Mouse (Mus musculus) spleen, adult 2 months (tissue): Measurements from ENCODE around the gene Cdh23.

Source experiments
- CTCF ChIP-seq: fragments of 200-500 bp; IDR thresholded peaks from 2 replicates; pipeline ENCODE4 v1.5.1; 2011; ENCODE audit warnings: mild to moderate bottlenecking, inconsistent platforms; ENCODE audit not compliant: insufficient read depth, insufficient read length, insufficient replicate concordance; ENCODE audit errors: extremely low read depth
- POLR2A ChIP-seq: fragments of 200-500 bp; IDR thresholded peaks from 2 replicates; pipeline ENCODE4 v1.6.1; 2011; ENCODE audit warnings: low read depth, low read length, inconsistent platforms

DNA sequence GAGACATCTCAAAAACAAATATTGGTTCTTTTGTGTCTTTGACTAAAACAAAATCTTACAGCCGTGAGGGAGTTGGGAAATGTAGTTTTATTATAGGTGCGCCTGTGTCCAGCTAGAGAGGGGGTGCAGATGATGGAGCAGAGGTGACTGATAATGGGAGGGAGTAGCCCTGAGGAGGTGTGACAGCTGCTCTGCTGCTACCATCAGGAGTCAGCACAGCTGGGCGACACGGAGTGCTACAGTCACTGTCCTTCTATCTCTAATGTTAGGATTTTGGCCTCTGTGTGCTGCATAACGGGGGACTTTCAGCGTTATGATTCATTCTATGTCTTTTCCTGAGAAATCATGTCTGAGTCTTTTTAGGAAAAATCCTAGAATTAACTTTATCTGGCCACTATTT, 425.3 kb downstream of the Cdh23 start:
- TF ChIP-seq POLR2A (no peak), CTCF (no peak)
